Mouse (Mus musculus) E14TG2a.4 (cell line): ENCODE measurements around the gene Snx8.

Source experiments
- H3K27me3 ChIP-seq: 2 replicates; pipeline ENCODE4 v1.6.1; 2014; ENCODE audit warnings: low read length, control low read depth; ENCODE audit not compliant: insufficient read depth
- H3K36me3 ChIP-seq: 2 replicates; pipeline ENCODE4 v1.6.1; 2014; ENCODE audit warnings: low read length, control low read depth; ENCODE audit not compliant: insufficient read depth
- H3K4me1 ChIP-seq: replicated peaks from 2 replicates; pipeline ENCODE4 v1.6.1; 2014; ENCODE audit warnings: low read depth, low read length, control low read depth
- H3K4me3 ChIP-seq: replicated peaks from 2 replicates; pipeline ENCODE4 v1.5.1; 2014; ENCODE audit warnings: mild to moderate bottlenecking, low read length
- H3K9me3 ChIP-seq: 2 replicates; pipeline ENCODE4 v1.6.1; 2014; ENCODE audit warnings: low read length, control low read depth
- CTCF ChIP-seq: conservative IDR thresholded peaks from 2 replicates; pipeline ENCODE4 v1.5.1; 2014; ENCODE audit warnings: low read length
- NANOG ChIP-seq: IDR thresholded peaks from 2 replicates; pipeline ENCODE4 v1.6.1; 2014; ENCODE audit warnings: borderline replicate concordance, low read length, mixed read lengths
- POU5F1 ChIP-seq: IDR thresholded peaks from 2 replicates; pipeline ENCODE4 v1.6.1; 2014; ENCODE audit warnings: low read length, borderline replicate concordance

The Snx8 gene

GRCm38 (mm10) chr5:140321756-140322575 is 67.1 kb downstream of the Snx8 start:
- H3K4me3 ChIP-seq, result peak overlapping the region; percentile 96
- no peak for TF ChIP-seq CTCF
- TF ChIP-seq NANOG, result no peak
- TF ChIP-seq POU5F1, result no peak
- H3K27me3 ChIP-seq, result no peaks in the 10 kb centered on the region
- peaks cover 59% of the 10 kb centered on the region for H3K4me1 ChIP-seq
- H3K9me3 ChIP-seq, result no peaks in the 10 kb centered on the region
- H3K36me3 ChIP-seq, result peaks cover 34% of the 10 kb centered on the region

DNA sequence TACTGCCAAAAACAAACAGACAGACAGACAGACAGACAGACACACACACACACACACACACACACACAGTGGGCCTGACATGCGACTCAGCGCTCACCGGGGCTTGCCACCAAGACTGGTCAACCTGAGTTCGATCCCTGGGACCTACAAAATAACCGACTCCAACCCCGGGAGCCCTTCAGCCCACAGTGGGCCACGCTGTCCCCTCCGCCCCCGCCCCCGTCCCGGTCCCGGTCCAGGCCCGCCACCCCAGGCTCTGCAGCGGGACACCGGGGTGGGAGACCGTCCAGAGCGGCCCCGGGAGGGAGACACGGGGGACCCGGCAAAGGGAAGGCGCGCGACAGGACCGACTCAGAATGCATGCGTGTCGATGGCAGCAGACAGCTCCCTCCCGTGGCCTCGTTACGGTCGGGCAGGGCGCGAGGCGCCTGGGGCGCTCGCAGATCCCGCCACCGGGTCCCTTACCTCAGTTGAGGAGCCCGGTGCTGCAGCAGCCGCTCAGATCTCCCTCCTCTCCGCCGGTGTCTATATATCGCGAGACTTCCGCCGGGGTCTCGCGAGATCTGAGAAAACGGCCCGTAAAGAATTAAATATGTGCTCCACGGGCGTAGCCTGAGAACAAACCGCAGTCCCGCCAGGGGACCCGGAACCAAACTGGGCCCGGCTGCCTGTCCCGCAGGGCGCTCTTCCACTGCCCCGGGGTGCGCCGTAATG is 67.9 kb downstream of the Snx8 start, which contains the start of the genes Mad1l1 and Nudt1:
Gene Mad1l1 (minus strand): TSS at position 511 of the 714 bp plus-strand sequence.
Gene Nudt1 (plus strand): TSS at position 615 of the 714 bp plus-strand sequence.
- TF ChIP-seq CTCF (no peak), NANOG (no peak), POU5F1 (no peak)
- H3K4me3 ChIP-seq, result peak within 1 kb of the TSS; percentile 96
- H3K9me3 ChIP-seq, result no peaks in the 10 kb centered on the region

DNA sequence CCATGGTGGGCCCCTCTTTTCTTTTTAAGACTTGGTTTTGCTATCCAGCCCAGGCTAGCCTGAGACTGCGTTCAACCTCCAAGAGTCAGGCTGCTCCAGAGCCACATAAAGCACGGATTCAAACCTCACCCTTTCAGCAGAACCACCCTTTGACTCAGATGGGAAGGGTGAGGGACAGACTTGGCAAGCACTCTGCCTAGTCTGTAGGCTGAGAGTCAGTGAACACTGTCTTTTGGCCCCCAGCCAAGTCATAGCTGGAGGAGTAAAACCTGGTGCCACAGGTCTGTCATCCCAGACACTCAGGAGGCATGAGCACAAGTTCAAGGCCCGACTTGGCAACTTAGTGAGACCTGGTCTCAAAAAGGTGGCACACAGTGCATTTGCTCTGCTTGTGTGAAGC is 72.3 kb downstream of the Snx8 start:
- Histone ChIP-seq H3K4me3 (no peak overlapping the region), H3K9me3 (no peaks in the 10 kb centered on the region), H3K4me1 (peaks cover 57% of the 10 kb centered on the region), H3K27me3 (no peaks in the 10 kb centered on the region), H3K36me3 (peaks cover 72% of the 10 kb centered on the region)
- TF ChIP-seq POU5F1, result no peak
- TF ChIP-seq NANOG, result no peak
- TF ChIP-seq CTCF, result no peak

More for the DNA sequence above, 67.9 kb downstream of the Snx8 start, which contains the start of the genes Mad1l1 and Nudt1:
- H3K36me3 ChIP-seq, result peaks cover 37% of the 10 kb centered on the region
- peaks cover 63% of the 10 kb centered on the region for H3K4me1 ChIP-seq
- H3K27me3 ChIP-seq, result no peaks in the 10 kb centered on the region

DNA sequence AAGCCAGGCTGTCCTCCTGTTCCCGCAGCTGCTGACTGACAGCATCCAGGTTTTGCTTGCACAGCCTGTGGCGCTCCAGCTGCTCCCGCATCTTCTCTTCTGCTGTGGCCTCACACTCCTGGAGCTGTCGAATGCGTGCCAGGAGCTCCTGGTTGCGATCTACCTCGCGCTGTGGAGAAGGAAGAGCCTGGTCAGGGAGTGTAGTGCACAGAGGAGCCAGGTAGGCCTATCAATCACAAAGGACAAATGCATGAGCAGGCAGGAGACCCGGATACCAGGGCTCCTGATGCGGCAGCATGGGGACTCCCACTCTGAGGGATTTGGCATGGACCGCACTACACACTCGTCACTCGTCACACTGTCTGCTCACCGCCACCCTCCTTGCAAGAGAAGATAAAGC is 81.5 kb downstream of the Snx8 start:
- H3K4me1 ChIP-seq, result peaks cover 23% of the 10 kb centered on the region

GRCm38 (mm10) chr5:140306016-140306415 is 83.0 kb downstream of the Snx8 start:
- TF ChIP-seq CTCF (0 out of 2 replicates have a peak, but pooled peaks have one; percentile 3), NANOG (no peak)
- Histone ChIP-seq H3K4me1 (peaks cover 23% of the 10 kb centered on the region), H3K4me3 (no peak overlapping the region), H3K36me3 (peaks cover 92% of the 10 kb centered on the region), H3K27me3 (no peaks in the 10 kb centered on the region), H3K9me3 (no peaks in the 10 kb centered on the region)

More for the DNA sequence above, 81.5 kb downstream of the Snx8 start:
- H3K9me3 ChIP-seq, result no peaks in the 10 kb centered on the region
- no peak overlapping the region for H3K4me3 ChIP-seq
- TF ChIP-seq NANOG, result no peak
- TF ChIP-seq POU5F1, result no peak
- no peak for TF ChIP-seq CTCF
- peaks cover 94% of the 10 kb centered on the region for H3K36me3 ChIP-seq
- H3K27me3 ChIP-seq, result no peaks in the 10 kb centered on the region

GRCm38 (mm10) chr5:140298291-140298690 is 90.8 kb downstream of the Snx8 start:
- TF ChIP-seq POU5F1 (no peak), CTCF (no peak), NANOG (no peak)
- Histone ChIP-seq H3K36me3 (peaks cover 84% of the 10 kb centered on the region), H3K27me3 (no peaks in the 10 kb centered on the region), H3K4me1 (peaks cover 10% of the 10 kb centered on the region; the same call in 1 of the 2 replicates), H3K9me3 (no peaks in the 10 kb centered on the region), H3K4me3 (no peak overlapping the region)

- Histone ChIP-seq H3K4me3 (no peak overlapping the region), H3K36me3 (peaks cover 87% of the 10 kb centered on the region), H3K9me3 (no peaks in the 10 kb centered on the region), H3K4me1 (peaks cover 10% of the 10 kb centered on the region; the same call in 1 of the 2 replicates), H3K27me3 (no peaks in the 10 kb centered on the region)
- peak; percentile 33 for TF ChIP-seq CTCF
- no peak for TF ChIP-seq NANOG
- no peak for TF ChIP-seq POU5F1
These were observed 96.9 kb downstream of the Snx8 start for GRCm38 (mm10) chr5:140292152-140292551.
